ENCODE assay signal across 9 mouse cellular contexts in genomic region chr3:95816681-95817080, GRCm38 (mm10). TPM values are rescaled to one million over a fixed set of nuclear protein-coding genes. Genes with fewer than 3 reads are reported as not detected.
DNase-seq lines count a peak whose midpoint lies in the region; ATAC-seq and TF ChIP-seq lines count a peak whose summit lies in the region.
"Had no signal": no experiment of that assay in that cellular context is flagged by ENCODE, and none has a peak within 500 bp of the region (broad histone marks: within the 10 kb centered on the region; RNA-seq: fewer than 3 reads in every experiment).

No protein-coding gene starts in this region.

- H3K4me2 ChIP-seq in forebrain, postnatal 0 days (ENCODE audit: low read depth), result peak overlapping the region; percentile 61; the same call in 1 of the 2 replicates

- H3K9me3 ChIP-seq in heart, embryonic 10.5 days, result no peaks in the 10 kb centered on the region
- H3K9me3 ChIP-seq in forebrain, postnatal 0 days (ENCODE audit: low read length), result no peaks in the 10 kb centered on the region

- peaks cover 5% of the 10 kb centered on the region for H3K36me3 ChIP-seq in heart, embryonic 10.5 days
- H3K36me3 ChIP-seq in forebrain, postnatal 0 days (ENCODE audit: insufficient read depth), result no peaks in the 10 kb centered on the region

- H3K27me3 ChIP-seq in heart, embryonic 10.5 days (ENCODE audit: insufficient read depth, poor library complexity, severe bottlenecking), result no peaks in the 10 kb centered on the region
- H3K27me3 ChIP-seq in forebrain, postnatal 0 days (ENCODE audit: insufficient read depth, low read length), result no peaks in the 10 kb centered on the region

- no peak overlapping the region for H3K27ac ChIP-seq in heart, embryonic 10.5 days
- no peak overlapping the region for H3K27ac ChIP-seq in forebrain, postnatal 0 days (ENCODE audit: low read depth, low read length)

- no peak for DNase-seq in heart, embryonic 10.5 days (ENCODE audit: low spot score)
- DNase-seq in heart, adult 18-20 months, result no peak
- DNase-seq in A20 (ENCODE audit: low read depth, low spot score), result peak; percentile 34
- DNase-seq in forebrain, postnatal 0 days, result no peak
- DNase-seq in spleen, adult 18-20 months, result no peak
- no peak for DNase-seq in spleen, adult 12 weeks (ENCODE audit: low spot score)
- no peak for DNase-seq in right cerebral cortex, postnatal 4 days
- DNase-seq: gastrocnemius, postnatal 14 days had no signal

- no peak for TF ChIP-seq CTCF in forebrain, postnatal 0 days (IDR thresholded peaks at IDR 0.05; ENCODE audit: low read depth)

- H3K4me3 ChIP-seq in heart, embryonic 10.5 days, result peak overlapping the region; percentile 3; the same call in 1 of the 2 replicates
- no peak overlapping the region; the same call in 1 of the 2 replicates for H3K4me3 ChIP-seq in forebrain, postnatal 0 days (ENCODE audit: low read depth, low read length)

- no peak for ATAC-seq in forebrain, postnatal 0 days
- peak; percentile 38; the same call in 1 of the 2 replicates for ATAC-seq in megakaryocyte, adult 5-6 weeks (ENCODE audit: poor library complexity, severe bottlenecking)

- WGBS in heart, embryonic 10.5 days, result 92% methylated on average over 3 of the region's 3 CpGs
- WGBS in forebrain, postnatal 0 days, result 91% methylated on average over 3 of the region's 3 CpGs

- peaks cover 9% of the 10 kb centered on the region for H3K4me1 ChIP-seq in heart, embryonic 10.5 days
- H3K4me1 ChIP-seq in forebrain, postnatal 0 days (ENCODE audit: insufficient read depth), result peaks cover 27% of the 10 kb centered on the region; the same call in 1 of the 2 replicates

- no peak overlapping the region for H3K9ac ChIP-seq in forebrain, postnatal 0 days

RNA-seq across cellular contexts. Expression of gene Rprd2, which starts 2.0 kb away (rescaled TPM):
- 22.7 and 23.5 TPM in 2 replicates for polyA plus RNA-seq in heart, embryonic 10.5 days (2016; fragmentation: Nextera tagmentation; extraction: Ambion mirVana)
- 10 to 100 TPM; 42.5 to 44.6 TPM for total RNA-seq in heart, adult 18-20 months (2021)
- 32.2 and 43.7 TPM in 2 replicates for total RNA-seq in forebrain, postnatal 0 days (2014; rRNA removed)
- polyA plus RNA-seq in forebrain, postnatal 0 days (2015; fragmentation: Nextera tagmentation; extraction: Ambion mirVana), result 17.2 and 21.0 TPM in 2 replicates
- 51.6 and 57.0 TPM in 2 replicates for total RNA-seq in megakaryocyte, adult 5-6 weeks (2015)
- total RNA-seq in megakaryocyte, adult 5-6 weeks (2017), result 17.9 and 26.9 TPM in 2 replicates

RNA-seq across cellular contexts. Expression of gene Prpf3, which starts 39.0 kb away (rescaled TPM):
- 40.4 and 55.1 TPM in 2 replicates for polyA plus RNA-seq in heart, embryonic 10.5 days (2016; fragmentation: Nextera tagmentation; extraction: Ambion mirVana)
- total RNA-seq in heart, adult 18-20 months (2021), result 10 to 100 TPM; 20.5 to 22.9 TPM
- total RNA-seq in forebrain, postnatal 0 days (2014; rRNA removed), result 14.3 and 14.4 TPM in 2 replicates
- 19.3 and 24.9 TPM in 2 replicates for polyA plus RNA-seq in forebrain, postnatal 0 days (2015; fragmentation: Nextera tagmentation; extraction: Ambion mirVana)
- 27.3 and 29.1 TPM in 2 replicates for total RNA-seq in megakaryocyte, adult 5-6 weeks (2015)
- total RNA-seq in megakaryocyte, adult 5-6 weeks (2017), result 15.7 and 25.9 TPM in 2 replicates

RNA-seq across cellular contexts. Expression of gene Mrps21, which starts 54.6 kb away (rescaled TPM):
- 380 and 402 TPM in 2 replicates for polyA plus RNA-seq in heart, embryonic 10.5 days (2016; fragmentation: Nextera tagmentation; extraction: Ambion mirVana)
- total RNA-seq in heart, adult 18-20 months (2021), result 100 to 1,000 TPM; 323 to 346 TPM
- total RNA-seq in forebrain, postnatal 0 days (2014; rRNA removed), result 113 and 193 TPM in 2 replicates
- 251 and 296 TPM in 2 replicates for polyA plus RNA-seq in forebrain, postnatal 0 days (2015; fragmentation: Nextera tagmentation; extraction: Ambion mirVana)
- total RNA-seq in megakaryocyte, adult 5-6 weeks (2015), result 143 and 165 TPM in 2 replicates
- total RNA-seq in megakaryocyte, adult 5-6 weeks (2017), result 333 and 410 TPM in 2 replicates

RNA-seq across cellular contexts. Expression of gene Tars2, which starts 56.7 kb away (rescaled TPM):
- polyA plus RNA-seq in heart, embryonic 10.5 days (2016; fragmentation: Nextera tagmentation; extraction: Ambion mirVana), result 61.9 and 62.6 TPM in 2 replicates
- total RNA-seq in heart, adult 18-20 months (2021), result 10 to 100 TPM; 44.4 to 49.4 TPM
- total RNA-seq in forebrain, postnatal 0 days (2014; rRNA removed), result 40.2 and 52.6 TPM in 2 replicates
- 36.5 and 41.2 TPM in 2 replicates for polyA plus RNA-seq in forebrain, postnatal 0 days (2015; fragmentation: Nextera tagmentation; extraction: Ambion mirVana)
- total RNA-seq in megakaryocyte, adult 5-6 weeks (2015), result 10.2 and 10.7 TPM in 2 replicates
- total RNA-seq in megakaryocyte, adult 5-6 weeks (2017), result 14.4 and 15.0 TPM in 2 replicates
